Mouse (Mus musculus): ENCODE results near the gene L3mbtl4.

GRCm38 (mm10) chr17:68559698-68560097, 286.1 kb downstream of the L3mbtl4 start:
- TF ChIP-seq POLR2A (IDR thresholded peaks at IDR 0.05; ENCODE audit: control insufficient read depth, extremely low read depth, insufficient read depth, low read length, poor library complexity) (no peak), CTCF (IDR thresholded peaks at IDR 0.05; ENCODE audit: borderline replicate concordance, control insufficient read depth, extremely low read depth, insufficient read depth, low read length, poor library complexity) (no peak)

All from thymus, adult 2 months (tissue).